Mouse (Mus musculus): ENCODE results near the gene Adad1. TPM values are rescaled to one million over a fixed set of nuclear protein-coding genes. Genes with fewer than 3 reads are reported as not detected.

Adad1 gene
- polyA plus RNA-seq, 1 experiment from 2014 or later: 0.11 TPM

DNA sequence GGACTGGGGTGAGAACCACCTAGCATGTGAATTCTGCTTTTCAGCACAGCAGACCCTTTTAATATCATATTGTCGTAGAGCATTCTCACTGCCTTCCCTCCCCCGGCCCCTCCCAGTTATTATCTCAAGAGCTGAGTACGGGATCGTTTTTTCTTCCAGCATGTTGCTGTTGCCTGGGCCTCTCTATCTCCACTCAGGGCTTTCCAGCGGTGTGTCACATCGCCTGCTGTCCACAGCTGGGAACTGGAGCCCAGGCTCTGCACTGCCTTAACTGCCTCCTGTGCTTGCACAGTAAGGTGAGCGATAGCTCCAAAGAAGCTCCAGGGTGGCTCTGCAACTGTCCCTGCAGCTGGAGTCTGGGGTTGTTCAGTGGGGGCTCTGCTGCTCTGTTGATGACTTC is 91.1 kb downstream of the Adad1 start:
- ATAC-seq (replicated peaks; ENCODE audit: low FRiP score, low read depth) (no peak), DNase-seq (ENCODE audit: low spot score) (no peak)
- H3K4me2 ChIP-seq (ENCODE audit: low read length): no peak overlapping the region
- no peaks in the 10 kb centered on the region for H3K9me3 ChIP-seq (replicated peaks; ENCODE audit: low read length)
- H3K4me1 ChIP-seq (replicated peaks; ENCODE audit: insufficient read depth, low read length): no peaks in the 10 kb centered on the region
- WGBS: 53% methylated on average over 7 of the region's 7 CpGs
- no peaks in the 10 kb centered on the region for H3K27me3 ChIP-seq (ENCODE audit: insufficient read depth, low read length)
- H3K27ac ChIP-seq: no peak overlapping the region
- no peak overlapping the region for H3K4me3 ChIP-seq (replicated peaks; ENCODE audit: low read depth, low read length)
- H3K36me3 ChIP-seq (ENCODE audit: insufficient read depth, low read length): no peaks in the 10 kb centered on the region
- no peak overlapping the region for H3K9ac ChIP-seq (ENCODE audit: low read depth, low read length)
- TF ChIP-seq CTCF (IDR thresholded peaks at IDR 0.05; ENCODE audit: low read depth): no peak

DNA sequence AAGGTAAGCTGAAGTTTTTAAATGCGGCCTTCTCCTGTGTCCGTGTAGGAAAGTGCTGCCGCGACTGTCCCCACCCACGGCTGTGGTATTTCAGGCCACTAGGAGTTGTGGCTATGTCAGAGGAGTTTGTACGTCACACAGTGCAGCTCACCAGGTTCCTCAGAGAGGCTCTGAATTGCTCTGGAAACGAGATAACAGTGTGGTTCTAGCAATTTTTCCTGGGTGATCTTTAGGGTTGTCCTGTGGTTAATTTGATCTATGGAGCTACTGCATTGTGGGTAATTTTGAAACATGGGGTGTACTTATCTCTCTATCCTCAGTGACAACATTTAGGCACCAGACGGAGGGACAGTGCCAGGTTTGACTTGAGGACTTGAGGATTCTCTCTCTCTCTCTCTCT is 93.8 kb downstream of the Adad1 start:
- no peak for ATAC-seq (replicated peaks; ENCODE audit: low FRiP score, low read depth)
- TF ChIP-seq CTCF (IDR thresholded peaks at IDR 0.05; ENCODE audit: low read depth): no peak

DNA sequence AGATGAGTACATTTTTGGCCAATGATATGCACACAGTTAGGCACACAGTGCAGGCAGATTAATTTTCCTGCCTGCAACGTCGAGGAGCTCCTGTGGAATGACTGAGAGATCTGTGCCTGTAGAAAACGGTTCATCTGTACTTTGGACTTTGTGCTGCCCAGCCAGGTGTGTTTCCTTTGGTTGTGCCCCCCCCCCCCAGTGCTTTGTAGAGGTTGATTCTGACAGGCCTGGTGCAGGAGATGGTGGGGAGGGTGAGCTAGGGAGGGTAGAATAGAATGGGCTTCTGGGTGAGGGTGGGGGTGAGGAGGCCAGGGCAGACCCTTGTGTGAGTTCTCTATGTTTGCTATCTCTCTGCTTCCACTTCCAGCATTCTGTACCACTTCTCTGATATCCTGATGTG is 94.9 kb downstream of the Adad1 start:
- 65% methylated on average over 3 of the region's 3 CpGs for WGBS
- no peak overlapping the region for H3K27ac ChIP-seq
- no peak overlapping the region for H3K9ac ChIP-seq (ENCODE audit: low read depth, low read length)
- H3K27me3 ChIP-seq (ENCODE audit: insufficient read depth, low read length): no peaks in the 10 kb centered on the region
- ATAC-seq (replicated peaks; ENCODE audit: low FRiP score, low read depth) (no peak), DNase-seq (ENCODE audit: low spot score) (no peak)
- no peak overlapping the region for H3K4me3 ChIP-seq (replicated peaks; ENCODE audit: low read depth, low read length)
- no peaks in the 10 kb centered on the region for H3K36me3 ChIP-seq (ENCODE audit: insufficient read depth, low read length)
- H3K9me3 ChIP-seq (replicated peaks; ENCODE audit: low read length): no peaks in the 10 kb centered on the region
- no peak for TF ChIP-seq CTCF (IDR thresholded peaks at IDR 0.05; ENCODE audit: low read depth)
- H3K4me2 ChIP-seq (ENCODE audit: low read length): no peak overlapping the region
- H3K4me1 ChIP-seq (replicated peaks; ENCODE audit: insufficient read depth, low read length): no peaks in the 10 kb centered on the region

More for the DNA sequence above, 93.8 kb downstream of the Adad1 start:
- Histone ChIP-seq H3K4me2 (ENCODE audit: low read length) (no peak overlapping the region), H3K27me3 (ENCODE audit: insufficient read depth, low read length) (no peaks in the 10 kb centered on the region), H3K9ac (ENCODE audit: low read depth, low read length) (no peak overlapping the region), H3K4me1 (replicated peaks; ENCODE audit: insufficient read depth, low read length) (no peaks in the 10 kb centered on the region), H3K27ac (no peak overlapping the region), H3K36me3 (ENCODE audit: insufficient read depth, low read length) (no peaks in the 10 kb centered on the region), H3K9me3 (replicated peaks; ENCODE audit: low read length) (no peaks in the 10 kb centered on the region), H3K4me3 (replicated peaks; ENCODE audit: low read depth, low read length) (no peak overlapping the region)
- DNase-seq (ENCODE audit: low spot score): no peak
- 70% methylated on average over 8 of the region's 8 CpGs for WGBS

DNA sequence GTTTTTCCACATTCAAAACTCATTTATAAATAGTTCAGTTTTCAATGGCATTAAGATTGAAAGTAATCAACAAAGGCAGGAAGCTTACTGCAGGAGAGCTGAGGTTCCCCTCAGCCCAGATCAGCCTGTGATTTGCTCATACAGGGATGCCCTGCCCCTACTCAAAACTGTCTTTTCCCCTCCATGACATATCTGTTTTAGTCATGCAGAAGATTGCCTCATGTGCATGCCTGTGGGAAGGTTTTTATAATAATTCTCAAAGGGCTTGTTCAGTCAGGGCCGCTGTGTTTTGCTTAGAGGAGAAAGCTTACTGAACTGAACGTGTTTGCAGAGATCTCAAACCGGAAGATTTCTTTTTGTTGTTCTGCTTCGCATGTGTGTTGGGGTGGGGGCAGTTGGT is 97.8 kb downstream of the Adad1 start:
- Histone ChIP-seq H3K36me3 (ENCODE audit: insufficient read depth, low read length) (no peaks in the 10 kb centered on the region), H3K4me3 (replicated peaks; ENCODE audit: low read depth, low read length) (no peak overlapping the region), H3K27ac (no peak overlapping the region), H3K27me3 (ENCODE audit: insufficient read depth, low read length) (no peaks in the 10 kb centered on the region), H3K4me1 (replicated peaks; ENCODE audit: insufficient read depth, low read length) (no peaks in the 10 kb centered on the region), H3K4me2 (ENCODE audit: low read length) (no peak overlapping the region), H3K9me3 (replicated peaks; ENCODE audit: low read length) (no peaks in the 10 kb centered on the region), H3K9ac (ENCODE audit: low read depth, low read length) (no peak overlapping the region)
- no peak for TF ChIP-seq CTCF (IDR thresholded peaks at IDR 0.05; ENCODE audit: low read depth)
- DNase-seq (ENCODE audit: low spot score) (no peak), ATAC-seq (replicated peaks; ENCODE audit: low FRiP score, low read depth) (no peak)
- 70% methylated on average over 4 of the region's 4 CpGs for WGBS

DNA sequence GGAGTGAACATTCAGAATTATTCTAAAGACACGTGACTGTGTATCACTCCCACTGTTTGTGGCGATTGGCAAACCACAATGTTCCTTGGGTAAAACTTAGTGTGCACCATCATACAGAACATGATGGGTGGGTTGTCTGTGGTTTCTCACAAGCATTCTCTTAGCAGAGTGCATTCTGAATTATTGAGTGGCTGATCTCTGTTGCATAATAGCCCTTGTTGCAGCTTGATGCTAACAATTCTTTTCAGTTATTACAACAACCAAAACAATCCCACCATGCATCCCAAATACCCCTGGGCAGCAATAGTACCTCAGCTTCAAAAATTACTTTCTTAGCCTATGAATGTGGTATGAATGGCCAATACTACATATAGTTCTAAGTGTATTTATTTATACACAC is 106.0 kb downstream of the Adad1 start:
- TF ChIP-seq CTCF (IDR thresholded peaks at IDR 0.05; ENCODE audit: low read depth): no peak
- Histone ChIP-seq H3K4me1 (replicated peaks; ENCODE audit: insufficient read depth, low read length) (no peaks in the 10 kb centered on the region), H3K27me3 (ENCODE audit: insufficient read depth, low read length) (no peaks in the 10 kb centered on the region), H3K36me3 (ENCODE audit: insufficient read depth, low read length) (no peaks in the 10 kb centered on the region), H3K9ac (ENCODE audit: low read depth, low read length) (no peak overlapping the region), H3K9me3 (replicated peaks; ENCODE audit: low read length) (no peaks in the 10 kb centered on the region), H3K27ac (no peak overlapping the region), H3K4me2 (ENCODE audit: low read length) (no peak overlapping the region), H3K4me3 (replicated peaks; ENCODE audit: low read depth, low read length) (no peak overlapping the region)
- ATAC-seq (replicated peaks; ENCODE audit: low FRiP score, low read depth) (no peak), DNase-seq (ENCODE audit: low spot score) (no peak)
- 99% methylated on average over 2 of the region's 2 CpGs for WGBS

Other genes starting within 250 kb of the Adad1 start
- 30.5 and 37.0 TPM in 2 replicates for gene 4932438A13Rik, start 200.4 kb upstream of the Adad1 start, polyA plus RNA-seq (2015; fragmentation: Nextera tagmentation; extraction: Ambion mirVana)
- 0.46 and 0.61 TPM in 2 replicates for gene Il2, start 62.4 kb downstream of the Adad1 start, polyA plus RNA-seq (2015; fragmentation: Nextera tagmentation; extraction: Ambion mirVana)
- gene Il21, start 169.1 kb downstream of the Adad1 start, polyA plus RNA-seq (2015; fragmentation: Nextera tagmentation; extraction: Ambion mirVana): not detected in 2 replicates
- gene Bbs12, start 249.0 kb downstream of the Adad1 start, polyA plus RNA-seq (2015; fragmentation: Nextera tagmentation; extraction: Ambion mirVana): 7.7 and 8.0 TPM in 2 replicates
- gene Cetn4, start 249.2 kb downstream of the Adad1 start, polyA plus RNA-seq (2015; fragmentation: Nextera tagmentation; extraction: Ambion mirVana): 3.7 and 4.1 TPM in 2 replicates